Mouse (Mus musculus) thymus, postnatal 10 days (tissue): Measurements from ENCODE around the gene Ints7.
A peak's percentile ranks its signal among the peaks of the same experiment; 100 is the strongest.

Source experiments
- DNase-seq, 2 experiments: peaks; one replicate each; pipeline ENCODE4 v3.0.0; 2021; ENCODE audit warnings: low spot score in 2 of 2

The Ints7 gene

DNA sequence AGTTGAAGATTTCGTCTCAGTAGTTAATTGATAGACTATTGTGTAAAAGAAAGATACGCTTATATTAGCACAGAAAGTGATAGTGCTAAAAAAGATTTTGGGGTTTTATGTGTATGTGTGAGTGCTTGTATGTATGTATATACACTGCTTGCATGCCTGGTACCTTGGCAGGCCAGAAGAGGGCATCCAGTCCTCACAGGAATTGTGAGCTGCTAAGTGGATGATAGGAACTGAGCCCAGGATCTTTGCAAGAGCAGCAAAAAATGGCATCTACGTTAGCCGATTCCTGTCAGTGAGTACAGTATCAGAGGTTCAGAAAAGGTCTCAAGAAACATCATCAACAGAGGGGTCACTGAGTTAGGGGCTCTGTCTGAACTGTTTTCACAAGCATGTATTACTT is 9.0 kb downstream of the Ints7 start:
- DNase-seq = no peak

DNA sequence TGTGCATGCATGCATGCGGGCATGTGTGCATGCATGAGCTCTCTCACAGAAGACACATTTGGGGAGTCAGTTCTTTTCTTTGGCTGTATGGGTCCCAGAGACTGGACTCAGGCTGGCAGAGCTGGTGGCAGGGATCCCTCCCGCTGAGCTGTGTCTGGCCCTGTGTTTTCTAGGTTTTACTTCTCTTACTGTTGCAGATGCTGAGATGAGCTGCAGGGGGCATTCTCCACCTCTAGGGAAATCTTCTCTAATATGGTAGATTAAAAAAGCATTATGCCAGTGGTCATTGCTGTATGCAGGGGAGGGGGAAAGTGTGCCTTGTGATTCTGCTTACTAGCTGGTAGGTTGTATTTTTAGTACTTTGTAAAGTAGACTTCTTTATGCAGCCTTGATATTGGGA is 10.3 kb downstream of the Ints7 start:
- no peak for DNase-seq

DNA sequence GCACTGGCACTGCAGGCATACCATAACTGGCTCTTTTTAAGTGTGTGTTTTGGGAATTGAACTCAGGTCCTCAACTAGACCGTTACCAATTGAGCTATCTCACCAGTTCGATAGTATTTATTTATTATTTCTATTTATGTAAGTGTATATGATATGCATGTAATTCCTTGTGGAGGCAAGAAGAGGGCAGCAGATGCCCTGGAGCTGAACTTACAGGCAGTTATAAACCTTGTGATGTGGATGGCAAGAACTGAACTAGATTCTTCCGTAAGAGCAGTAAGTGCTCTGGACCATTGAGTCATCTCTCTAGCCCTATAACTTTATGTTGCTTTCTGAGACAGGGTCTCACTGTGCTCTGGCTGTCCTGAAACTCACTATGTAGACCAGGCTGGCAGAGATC is 11.6 kb downstream of the Ints7 start:
- DNase-seq = no peak

DNA sequence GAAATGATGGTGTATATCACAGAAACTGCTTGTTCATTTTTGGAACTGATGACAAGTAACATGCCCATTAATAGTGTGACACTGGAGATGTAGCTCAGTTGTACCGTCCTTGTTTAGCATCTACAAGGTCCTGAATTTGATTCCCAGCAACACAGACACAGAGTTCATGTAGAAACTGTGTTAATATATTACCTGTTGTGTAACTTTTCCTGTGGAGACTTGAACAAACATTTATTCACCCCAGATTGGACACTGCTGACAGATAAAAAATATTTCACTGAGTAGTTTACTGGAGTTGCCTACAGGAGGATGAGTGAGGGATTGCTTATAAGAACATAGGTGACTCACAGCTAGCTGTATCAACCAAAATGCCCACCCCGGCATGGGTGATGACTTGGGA is 13.3 kb downstream of the Ints7 start:
- no peak for DNase-seq

DNA sequence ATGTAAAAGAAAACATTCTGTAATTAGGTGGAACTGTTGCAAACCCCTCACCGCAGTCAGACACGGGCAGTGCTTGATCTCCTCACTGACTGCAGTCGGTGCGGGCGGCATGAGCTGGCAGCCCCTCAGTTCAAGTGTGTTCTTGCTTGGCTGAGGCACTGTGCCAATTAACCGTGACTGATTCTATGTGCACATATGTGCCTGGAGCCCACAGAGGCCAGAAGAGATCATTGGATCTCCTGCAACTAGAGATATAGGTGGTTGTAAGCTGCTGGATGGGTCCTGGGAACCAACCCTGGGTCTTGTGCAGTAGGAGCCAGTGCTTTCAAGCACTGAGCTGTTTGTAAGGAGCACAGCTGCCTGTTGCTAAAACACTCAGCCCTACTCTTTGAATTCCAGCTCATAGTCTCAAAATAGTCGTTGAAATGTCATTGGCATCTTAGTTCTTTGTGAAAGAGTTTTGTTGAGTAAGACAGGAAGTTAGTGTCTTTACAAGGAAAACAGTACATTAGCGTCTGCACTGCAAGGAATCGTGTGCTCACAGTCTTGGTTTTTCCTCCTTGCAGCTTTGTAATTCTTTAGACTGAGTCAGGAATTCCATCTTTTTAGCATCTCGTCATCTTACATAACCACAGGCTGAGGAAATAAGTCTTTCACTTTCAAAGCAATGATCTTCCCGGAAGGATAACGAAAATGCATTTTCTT is 16.7 kb downstream of the Ints7 start:
- no peak for DNase-seq

DNA sequence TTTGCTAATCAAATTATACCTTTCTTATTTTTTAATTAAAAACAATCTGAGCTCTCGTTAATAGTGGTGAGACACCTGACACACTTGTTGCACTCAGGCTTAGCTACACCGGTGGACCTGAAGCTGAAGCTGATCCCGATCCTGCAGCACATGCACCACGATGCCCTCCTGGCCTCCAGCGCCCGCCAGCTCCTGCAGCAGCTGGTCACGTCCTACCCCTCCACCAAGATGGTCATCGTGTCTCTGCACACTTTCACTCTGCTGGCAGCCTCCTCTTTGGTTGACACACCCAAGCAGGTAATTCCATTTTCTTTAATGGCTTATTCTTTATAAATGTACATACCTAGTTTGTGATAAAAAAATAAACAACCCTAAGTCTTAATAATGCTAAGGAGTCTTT is 20.6 kb downstream of the Ints7 start:
- DNase-seq = no peak

DNA sequence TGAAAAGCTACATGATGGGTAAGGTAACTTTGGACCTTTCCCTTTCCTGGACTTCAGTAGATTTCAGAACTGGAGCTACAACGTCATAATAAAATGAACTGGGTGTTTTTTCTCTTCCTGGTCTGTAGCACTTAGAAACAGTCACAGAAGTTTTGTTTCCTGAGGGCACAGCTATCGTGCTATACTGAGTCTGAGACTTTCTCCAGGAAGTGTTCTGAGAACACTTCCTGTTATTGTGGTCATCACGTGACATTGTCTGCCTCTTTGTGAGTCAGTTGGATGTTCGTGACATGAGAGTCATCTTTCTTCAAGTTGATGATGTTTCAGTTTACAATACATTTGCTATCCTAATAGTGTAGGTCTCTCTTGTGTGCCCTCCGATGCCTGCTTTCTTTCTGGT is 23.8 kb downstream of the Ints7 start:
- peak; percentile 6 to 29 for DNase-seq

DNA sequence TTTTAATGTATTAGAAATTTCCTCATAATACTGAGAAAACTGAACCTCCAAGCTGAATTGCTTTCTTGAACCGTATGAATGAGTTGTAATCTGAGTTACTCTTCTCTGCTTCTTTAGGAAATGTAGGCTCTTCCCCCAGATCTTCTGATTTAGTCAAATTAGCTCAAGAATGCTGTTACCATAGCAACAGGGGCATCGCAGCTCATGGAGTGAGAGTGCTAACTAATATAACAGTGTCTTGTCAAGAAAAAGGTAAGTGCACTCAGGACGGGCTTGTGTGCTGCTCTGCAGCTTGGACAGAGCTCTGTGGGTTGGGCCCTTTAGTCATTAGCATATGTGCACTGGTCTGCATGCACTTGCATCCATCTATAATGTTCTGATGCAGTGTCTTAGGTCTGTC is 29.3 kb downstream of the Ints7 start:
- DNase-seq = no peak

DNA sequence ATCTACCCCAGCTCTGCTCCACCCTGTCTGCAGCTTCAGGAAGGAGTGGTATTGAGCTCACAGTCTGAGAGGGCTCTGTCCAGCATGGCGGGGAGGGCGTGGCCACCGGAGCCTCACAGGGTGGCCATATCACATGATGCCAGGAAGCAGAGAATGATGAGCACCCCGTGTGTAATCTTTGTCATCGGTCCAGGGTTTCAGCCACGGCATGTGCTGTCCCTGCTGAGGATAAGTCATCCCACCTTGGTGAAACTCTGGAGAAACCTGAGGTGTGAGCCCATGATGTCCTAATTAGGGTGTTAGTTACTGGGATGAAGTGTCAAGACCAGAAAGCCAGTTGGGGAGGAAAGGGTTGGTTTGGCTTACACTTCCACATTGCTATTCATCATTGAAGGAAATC is 33.6 kb downstream of the Ints7 start:
- DNase-seq = no peak

DNA sequence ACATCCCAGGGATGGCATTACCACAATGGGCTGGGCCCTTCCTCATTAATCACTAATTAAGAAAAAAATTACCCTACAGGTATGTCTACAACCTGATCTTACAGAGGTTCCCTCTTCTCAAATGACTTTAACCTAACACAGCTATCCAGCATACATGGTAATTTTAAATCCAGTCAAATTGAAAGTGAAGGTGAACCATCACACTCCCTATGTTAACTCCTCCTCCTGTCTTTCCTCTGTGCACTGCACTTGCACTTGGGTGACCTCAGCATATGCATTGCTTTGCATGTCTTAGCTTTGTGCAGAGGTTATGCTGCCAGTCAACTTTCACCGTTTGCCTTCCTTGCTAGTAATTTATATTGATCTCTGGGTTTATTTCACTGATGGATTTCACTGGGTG is 34.1 kb downstream of the Ints7 start:
- no peak for DNase-seq

DNA sequence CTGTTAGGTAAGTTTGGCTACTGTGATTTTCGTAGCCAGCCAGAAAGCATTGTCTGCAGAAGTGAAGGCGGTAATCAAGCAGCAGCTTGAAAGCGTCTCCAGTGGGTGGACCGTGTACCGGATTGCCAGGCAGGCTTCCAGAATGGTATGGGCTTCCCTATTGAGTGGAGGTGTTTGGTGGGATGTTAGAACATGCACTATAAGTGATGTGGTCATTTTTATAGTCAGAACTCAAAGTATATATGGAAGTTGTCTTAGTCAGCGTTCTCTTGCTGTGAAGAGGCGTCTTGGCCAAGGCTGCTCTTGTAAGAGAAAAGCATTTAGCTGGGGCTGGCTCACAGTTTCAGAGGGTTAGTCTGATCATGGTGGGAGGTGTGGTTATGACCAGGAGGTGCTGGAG is 34.9 kb downstream of the Ints7 start:
- no peak for DNase-seq

DNA sequence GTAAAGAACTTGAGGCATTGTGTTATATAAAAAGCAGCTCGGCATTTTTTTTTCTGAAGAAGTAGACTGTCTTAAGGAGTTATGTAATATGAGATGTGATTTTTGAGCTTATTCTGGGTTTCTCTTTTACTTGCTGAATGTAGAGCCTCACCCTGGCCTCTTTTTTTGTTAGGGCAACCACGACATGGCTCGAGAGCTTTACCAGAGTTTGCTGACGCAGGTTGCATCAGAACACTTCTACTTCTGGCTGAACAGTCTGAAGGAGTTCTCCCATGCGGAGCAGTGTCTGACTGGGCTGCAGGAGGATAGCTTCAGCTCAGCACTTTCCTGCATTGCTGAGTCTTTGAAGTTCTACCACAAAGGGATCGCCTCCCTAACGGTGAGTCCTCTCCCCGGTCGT is 36.2 kb downstream of the Ints7 start:
- DNase-seq = no peak

DNA sequence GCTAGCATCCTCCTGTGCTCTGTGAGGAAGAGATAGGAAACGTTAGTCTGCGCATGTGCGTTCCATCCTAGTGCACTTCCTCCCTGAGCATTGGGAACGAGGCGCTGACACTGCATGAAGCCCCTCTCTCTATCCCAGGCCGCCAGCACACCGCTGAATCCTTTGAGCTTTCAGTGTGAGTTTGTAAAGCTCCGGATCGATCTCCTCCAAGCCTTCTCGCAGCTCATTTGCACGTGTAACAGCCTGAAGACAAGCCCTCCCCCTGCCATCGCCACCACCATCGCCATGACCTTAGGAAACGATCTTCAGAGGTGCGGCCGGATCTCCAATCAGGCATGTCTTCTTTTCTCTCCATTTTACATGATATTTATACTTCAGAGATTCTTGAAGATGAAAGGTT is 37.4 kb downstream of the Ints7 start:
- no peak for DNase-seq

DNA sequence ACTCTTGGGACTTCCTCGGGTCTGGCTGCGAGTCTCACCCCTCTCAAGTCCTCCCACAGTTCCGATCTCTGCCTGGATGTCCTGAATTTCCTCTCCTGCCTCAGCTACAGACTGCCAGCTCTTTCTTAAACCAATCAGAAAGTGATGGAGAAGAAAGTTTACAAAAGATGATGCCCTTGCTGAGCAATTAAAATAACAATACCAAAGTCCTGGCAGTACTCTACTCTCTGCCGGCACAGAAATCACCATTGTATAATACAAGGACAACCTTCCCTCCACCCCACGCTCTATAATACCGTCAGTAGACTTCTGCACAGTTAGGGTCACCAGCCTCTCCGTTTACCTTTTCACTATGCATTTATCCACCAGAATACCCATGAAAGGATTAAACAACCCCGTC is 40.8 kb downstream of the Ints7 start:
- no peak for DNase-seq

DNA sequence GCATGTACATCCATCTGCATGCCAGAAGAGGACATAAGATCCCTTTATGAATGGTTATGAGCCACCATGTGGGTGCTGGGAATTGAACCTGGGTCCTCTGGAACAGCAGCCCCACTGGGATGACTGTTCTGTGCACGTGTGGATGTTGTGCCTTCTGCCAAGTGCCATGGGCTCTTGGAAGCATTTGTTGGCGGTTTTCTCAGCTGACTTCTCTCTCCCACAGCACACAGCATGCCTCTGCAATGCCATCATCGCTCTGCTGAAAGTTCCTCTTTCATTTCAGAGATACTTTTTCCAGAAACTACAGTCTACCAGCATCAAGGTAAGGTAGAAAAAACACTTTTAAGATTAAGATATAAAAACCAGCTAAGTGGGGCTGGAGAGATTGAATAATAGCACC is 42.2 kb downstream of the Ints7 start:
- DNase-seq = no peak

DNA sequence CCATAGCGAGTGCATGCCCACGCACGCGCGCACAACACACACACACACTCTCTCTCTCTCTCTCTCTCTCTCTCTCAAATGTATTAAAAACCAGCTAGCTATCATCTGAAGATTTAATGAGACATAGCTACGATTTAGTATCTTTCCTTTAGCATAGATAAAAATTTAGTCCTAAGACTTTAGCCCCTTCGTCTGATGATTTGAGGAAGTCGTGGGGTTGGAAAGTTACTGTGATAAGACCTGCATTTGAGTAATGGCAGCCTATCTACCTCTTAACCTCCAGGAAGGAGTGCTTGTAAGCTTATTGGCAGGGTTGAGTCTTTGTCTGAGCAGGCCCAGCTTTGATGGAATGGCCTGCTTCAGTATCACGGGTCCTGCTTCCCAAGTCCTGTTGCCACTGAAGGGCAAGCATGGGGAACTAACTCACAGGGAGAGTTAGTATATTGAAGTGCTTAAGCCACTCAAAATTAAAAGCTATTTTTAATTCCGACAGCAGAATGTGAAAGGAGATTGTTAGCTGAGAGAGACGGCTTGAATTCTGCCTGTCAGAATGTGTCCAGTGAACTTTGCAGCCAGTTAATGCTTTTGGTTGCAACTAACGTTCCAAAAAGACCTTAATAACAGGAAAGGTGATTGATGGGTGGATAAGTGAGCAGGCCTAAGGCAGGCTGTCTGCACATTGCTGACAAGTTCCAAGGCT is 42.8 kb downstream of the Ints7 start:
- no peak for DNase-seq

DNA sequence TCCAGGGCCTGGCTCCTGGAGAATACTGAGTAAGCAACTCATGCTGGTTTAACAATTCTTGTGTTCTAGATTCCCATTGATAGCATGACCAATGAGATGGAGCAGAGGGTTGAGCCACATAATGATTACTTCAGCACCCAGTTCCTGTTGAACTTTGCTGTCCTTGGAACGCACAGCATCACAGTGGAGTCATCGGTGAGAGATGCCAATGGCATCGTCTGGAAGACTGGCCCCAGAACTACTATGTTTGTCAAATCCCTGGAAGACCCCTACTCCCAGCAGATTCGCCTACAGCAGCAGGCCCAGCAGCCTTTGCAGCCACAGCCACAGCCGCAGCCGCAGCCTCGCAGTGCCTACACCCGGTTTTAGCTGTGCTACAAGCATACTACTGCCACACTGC is 45.7 kb downstream of the Ints7 start:
- no peak for DNase-seq

DNA sequence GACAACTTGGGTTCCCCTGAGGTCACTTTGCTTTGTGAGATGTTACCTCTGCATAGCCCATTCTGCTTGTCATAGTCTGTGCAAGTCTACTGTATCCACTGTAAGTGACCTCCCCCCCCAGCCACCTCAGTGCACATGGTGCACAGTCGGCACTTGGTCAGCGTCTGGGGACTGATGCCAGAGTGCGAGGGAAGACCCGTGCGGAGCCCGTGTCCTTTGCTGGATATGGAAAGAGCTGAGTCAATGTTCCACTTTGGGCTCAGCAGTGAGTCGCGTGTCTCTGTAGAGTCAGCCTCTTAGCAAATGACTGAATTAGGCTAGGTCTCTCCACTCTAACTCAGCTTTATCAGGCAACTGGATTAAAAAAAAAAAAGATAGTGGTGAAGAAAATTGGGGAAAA is 47.4 kb downstream of the Ints7 start:
- DNase-seq = no peak

DNA sequence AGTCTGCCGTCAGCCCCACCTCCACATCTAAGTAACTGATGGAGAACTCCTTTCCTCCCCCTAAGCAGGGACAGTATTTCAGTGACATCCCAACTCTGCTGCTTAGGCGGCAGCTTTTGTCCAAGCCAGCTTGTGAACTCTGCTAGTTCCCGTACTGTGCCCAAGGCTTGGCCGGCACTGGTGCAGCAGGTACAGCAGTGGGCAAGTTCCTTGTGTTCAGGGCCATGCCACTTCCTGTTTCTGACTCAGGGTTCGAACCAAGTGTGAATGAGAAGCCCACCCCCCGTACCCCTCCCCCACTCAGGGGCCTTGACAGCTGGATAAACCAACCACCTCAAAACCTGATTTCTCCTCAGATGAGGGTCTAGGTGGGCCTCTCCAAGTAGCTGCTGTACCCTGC is 49.1 kb downstream of the Ints7 start:
- peak; percentile 7 to 15 for DNase-seq

DNA sequence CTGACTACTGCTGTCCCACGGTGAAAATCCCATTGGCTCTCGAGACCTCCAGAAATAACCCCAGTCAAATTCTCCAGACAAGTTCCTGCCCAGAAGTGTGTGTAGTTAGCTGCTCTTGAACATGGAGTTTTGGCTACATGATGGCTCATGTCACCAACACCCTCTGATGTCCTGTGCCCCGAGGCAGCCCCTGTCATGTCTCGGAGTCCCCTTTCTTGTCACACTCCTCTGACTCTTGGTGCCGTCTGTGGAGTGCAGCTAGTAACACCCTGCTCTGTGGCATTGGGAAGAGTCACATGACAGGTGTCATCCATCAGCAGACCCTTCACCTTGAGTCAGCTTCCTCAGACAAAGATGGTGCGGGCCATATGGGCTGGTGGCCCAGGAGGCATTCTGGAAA is 49.6 kb downstream of the Ints7 start:
- DNase-seq = no peak

DNA sequence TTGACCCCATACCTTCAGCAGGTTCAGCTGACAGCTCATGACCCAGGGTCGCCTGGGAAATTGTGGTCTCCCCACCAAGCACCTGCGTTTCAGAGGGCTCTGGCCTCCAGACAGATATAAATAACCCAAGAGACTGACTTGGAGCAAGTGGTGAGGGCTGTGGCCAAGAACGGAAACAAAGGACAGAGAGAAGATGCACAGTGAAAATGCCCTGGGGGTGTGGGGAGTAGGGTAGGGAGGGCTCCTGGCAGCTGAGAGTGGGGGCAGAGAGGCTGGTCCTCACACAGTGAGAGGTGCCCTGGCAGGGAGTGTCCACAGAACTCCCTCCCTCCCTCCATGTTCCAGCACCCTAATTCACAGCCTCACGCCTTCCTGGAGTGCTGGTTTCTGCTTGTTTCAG is 50.2 kb downstream of the Ints7 start:
- DNase-seq = no peak

DNA sequence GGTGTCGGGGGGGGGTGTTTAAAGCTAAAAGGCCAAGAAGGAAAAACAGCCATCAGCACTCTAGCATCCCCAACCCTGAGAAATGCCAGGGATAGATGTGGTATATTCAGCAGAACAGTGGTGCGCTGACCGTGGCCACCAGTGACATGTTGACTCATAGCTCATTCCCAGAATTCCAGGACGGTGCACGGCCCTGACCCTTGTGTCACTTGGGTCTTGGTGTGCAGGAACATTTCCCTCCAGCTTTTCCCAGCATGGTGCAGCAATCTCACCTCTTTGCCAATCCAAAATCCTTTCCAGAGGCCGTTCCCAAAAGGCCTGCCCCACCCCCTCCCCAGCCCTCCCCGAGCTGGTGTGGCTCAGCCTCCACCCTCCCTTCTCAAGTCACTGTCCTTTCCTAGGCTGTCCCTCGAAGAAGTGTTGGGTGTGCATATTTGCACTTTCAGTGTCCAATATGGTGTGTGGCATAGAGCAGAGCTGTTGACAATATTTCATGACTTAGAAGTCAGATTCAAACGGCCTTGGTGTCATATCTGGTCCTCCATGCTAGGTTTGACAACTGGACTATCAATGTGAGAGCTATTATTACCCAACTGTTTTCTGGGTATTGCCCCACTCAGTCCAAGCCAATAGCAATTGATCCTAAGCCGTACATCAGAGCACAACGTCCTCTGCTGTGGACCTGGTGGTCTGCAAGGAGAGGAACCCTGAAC is 53.2 kb downstream of the Ints7 start:
- DNase-seq = no peak

DNA sequence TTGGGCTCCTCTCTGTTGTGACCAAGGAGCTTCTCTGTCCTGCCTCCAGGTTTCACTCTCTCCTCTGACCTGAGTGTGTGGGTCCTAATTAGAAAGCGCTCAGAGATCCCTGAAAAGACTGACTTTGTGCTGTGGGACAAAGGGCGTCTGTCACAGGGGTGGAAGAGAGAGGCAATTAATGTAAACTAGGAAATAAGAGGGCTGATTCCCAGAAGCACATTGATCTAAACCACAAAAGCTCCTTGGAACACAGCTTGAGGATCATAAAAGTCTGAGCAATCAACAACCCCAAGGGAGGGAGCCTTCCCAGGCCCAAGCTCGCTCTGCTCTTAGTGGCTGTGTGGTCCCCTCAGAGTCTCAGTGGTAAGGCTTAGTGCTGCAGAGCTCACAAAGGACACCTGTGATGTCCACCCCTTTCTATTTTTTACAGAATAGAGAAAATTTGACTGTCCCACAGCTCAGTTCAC is 53.8 kb downstream of the Ints7 start:
- no peak for DNase-seq
